Mouse (Mus musculus) testis, adult 2 months (tissue): ENCODE measurements at regions not wholly inside any gene's neighbourhood (a gene's known extent, or its start where the extent isn't known, plus 50 kb on each side); places are given as distances from the start of the nearest gene placed in this dataset.

Source experiments
- H3K27ac ChIP-seq: fragments of 200-500 bp; 2 replicates; pipeline ENCODE4 v1.5.1; 2012; ENCODE audit warnings: low read depth, low read length; ENCODE audit not compliant: control insufficient read depth, insufficient read depth
- H3K27me3 ChIP-seq: fragments of 200-500 bp; 2 replicates; pipeline ENCODE4 v1.6.1; 2012; ENCODE audit warnings: mild to moderate bottlenecking, low read length, moderate library complexity; ENCODE audit not compliant: control insufficient read depth, insufficient read depth
- H3K36me3 ChIP-seq: fragments of 200-500 bp; 2 replicates; pipeline ENCODE4 v1.6.1; 2012; ENCODE audit warnings: mild to moderate bottlenecking, low read length; ENCODE audit not compliant: control insufficient read depth, insufficient read depth
- H3K4me1 ChIP-seq: fragments of 200-500 bp; 2 replicates; pipeline ENCODE4 v1.6.1; 2012; ENCODE audit warnings: low read length; ENCODE audit not compliant: control insufficient read depth, insufficient read depth
- H3K4me3 ChIP-seq: fragments of 200-500 bp; 2 replicates; pipeline ENCODE4 v1.5.1; 2012; ENCODE audit warnings: low read depth, mild to moderate bottlenecking, low read length, moderate library complexity, mixed read lengths; ENCODE audit not compliant: control insufficient read depth
- CTCF ChIP-seq: fragments of 200-500 bp; IDR thresholded peaks from 2 replicates; pipeline ENCODE4 v1.5.1; 2012; ENCODE audit warnings: low read depth, mild to moderate bottlenecking, inconsistent platforms, low read length, moderate library complexity; ENCODE audit not compliant: control insufficient read depth, insufficient read depth, insufficient replicate concordance
- POLR2A ChIP-seq: fragments of 200-500 bp; IDR thresholded peaks from 2 replicates; pipeline ENCODE4 v1.6.1; 2012; ENCODE audit warnings: low read depth, mild to moderate bottlenecking, inconsistent platforms, low read length, moderate library complexity; ENCODE audit not compliant: control insufficient read depth

GRCm38 (mm10) chr5:120371176-120371819 lies 60.2 kb upstream of the Lhx5 start:
- no peak overlapping the region for H3K4me3 ChIP-seq
- no peak overlapping the region for H3K27ac ChIP-seq

DNA sequence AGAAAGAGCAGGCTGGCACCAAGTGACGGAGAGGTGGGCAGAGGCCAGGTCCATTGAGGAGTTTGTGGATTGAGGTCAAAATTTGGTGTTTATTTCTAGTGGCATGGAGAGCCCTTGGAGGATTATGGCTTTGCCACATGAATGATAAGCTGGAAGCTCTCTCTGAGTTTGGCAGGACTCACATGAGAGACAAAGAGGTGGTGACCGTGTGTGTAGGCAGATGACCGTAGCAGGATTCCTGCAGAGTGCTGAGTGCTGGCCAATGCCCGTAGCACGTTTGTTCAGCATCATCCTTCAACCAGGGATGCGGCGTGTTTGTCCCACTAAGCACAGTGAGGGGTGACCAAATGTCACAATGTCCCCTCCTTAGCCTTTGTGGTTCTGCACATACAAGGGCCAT lies 58.1 kb upstream of the Lhx5 start:
- no peaks in the 10 kb centered on the region for H3K4me1 ChIP-seq
- H3K36me3 ChIP-seq: no peaks in the 10 kb centered on the region
- TF ChIP-seq CTCF: no peak
- no peak for TF ChIP-seq POLR2A
- no peak overlapping the region for H3K4me3 ChIP-seq
- no peaks in the 10 kb centered on the region for H3K27me3 ChIP-seq
- H3K27ac ChIP-seq: no peak overlapping the region

More at GRCm38 (mm10) chr5:120371176-120371819, 60.2 kb upstream of the Lhx5 start:
- no peaks in the 10 kb centered on the region for H3K4me1 ChIP-seq
- no peak for TF ChIP-seq POLR2A
- TF ChIP-seq CTCF: no peak
- no peaks in the 10 kb centered on the region for H3K36me3 ChIP-seq
- H3K27me3 ChIP-seq: no peaks in the 10 kb centered on the region
